Mouse (Mus musculus): ENCODE data around the gene Gpr152.

The Gpr152 gene

DNA sequence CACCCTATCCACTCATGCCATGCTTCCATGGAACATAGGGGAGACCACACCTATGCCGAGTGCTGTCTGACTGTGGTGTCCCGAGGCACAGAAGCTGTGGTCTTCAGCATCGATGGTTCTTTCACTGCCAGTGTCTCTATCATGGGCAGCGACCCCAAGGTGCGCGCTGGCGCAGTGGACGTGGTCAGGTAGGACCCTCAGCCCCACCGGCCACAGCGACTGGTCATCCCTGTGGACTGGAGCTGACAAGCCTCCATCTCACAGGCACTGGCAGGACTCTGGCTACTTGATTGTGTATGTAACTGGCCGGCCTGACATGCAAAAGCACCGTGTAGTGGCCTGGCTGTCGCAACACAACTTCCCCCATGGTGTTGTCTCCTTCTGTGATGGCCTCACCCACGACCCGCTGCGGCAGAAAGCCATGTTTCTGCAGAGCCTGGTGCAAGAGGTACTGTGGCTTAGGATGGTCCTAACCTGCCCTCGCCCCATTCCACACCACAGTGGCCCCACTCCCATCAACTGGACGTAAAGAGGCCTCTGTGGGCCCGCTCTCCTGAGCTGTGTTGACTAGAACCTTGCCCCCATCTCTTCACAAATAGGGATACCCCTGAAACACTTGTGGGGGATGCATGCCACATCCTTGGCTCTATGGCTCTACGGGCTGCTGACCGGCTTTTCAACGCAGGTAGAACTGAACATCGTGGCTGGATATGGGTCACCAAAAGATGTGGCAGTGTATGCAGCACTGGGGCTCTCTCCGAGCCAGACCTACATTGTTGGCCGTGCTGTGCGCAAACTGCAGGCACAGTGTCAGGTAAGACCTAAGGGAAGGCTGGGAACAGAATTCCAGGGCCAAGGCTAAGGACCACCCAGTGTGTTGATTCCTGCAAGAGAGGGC, 27.3 kb upstream of the Gpr152 start:
- DNase-seq (ENCODE audit: low read depth): no peak

DNA sequence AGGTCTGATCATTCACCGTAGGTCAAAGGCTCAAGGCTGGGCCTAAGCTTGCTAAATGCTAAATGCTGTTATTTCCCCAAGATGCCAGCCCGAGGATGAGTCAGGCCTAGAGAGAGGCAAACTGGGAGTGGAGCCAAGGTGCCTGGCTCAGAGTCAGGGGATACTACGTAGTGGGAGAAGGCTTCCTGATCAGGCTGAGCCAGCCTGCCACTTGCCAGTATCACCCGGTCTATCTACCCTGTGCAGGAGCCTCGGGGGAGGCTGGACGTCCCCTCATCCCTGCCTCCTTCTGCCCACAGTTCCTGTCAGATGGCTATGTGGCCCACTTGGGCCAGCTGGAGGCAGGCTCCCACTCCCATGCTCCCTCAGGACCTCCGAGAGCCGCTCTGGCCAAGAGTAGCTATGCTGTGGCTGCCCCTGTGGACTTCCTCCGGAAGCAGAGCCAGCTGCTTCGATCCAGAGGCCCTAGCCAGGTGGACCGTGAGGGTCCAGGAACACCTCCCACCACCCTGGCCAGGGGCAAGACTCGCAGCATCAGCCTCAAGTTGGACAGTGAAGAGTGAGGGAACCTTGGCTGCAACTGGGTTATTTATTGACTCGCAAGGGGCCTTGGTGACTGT, 26.3 kb upstream of the Gpr152 start:
- DNase-seq (ENCODE audit: low read depth): no peak

DNA sequence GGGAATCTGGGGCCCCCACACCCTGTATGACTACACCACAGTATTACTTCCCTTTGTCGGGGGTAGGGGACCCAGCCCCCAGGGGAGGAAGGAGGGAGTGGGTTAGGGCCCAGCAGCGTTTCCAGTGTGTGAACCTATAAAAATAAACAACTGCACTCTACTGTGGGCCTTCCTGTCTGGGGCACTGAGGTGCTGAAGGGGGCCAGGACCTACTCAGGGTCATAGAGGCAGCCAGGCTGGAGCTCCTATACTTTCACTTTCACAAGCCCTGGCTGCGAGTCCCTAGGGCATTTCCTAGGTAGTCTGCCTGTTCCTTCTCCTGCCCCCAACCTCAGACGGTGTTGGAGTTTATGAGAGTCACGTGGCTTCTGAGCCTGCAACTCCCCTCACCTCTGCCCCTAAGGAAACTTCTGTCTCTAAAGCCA, 25.8 kb upstream of the Gpr152 start:
- DNase-seq (ENCODE audit: low read depth): peak; percentile 81

DNA sequence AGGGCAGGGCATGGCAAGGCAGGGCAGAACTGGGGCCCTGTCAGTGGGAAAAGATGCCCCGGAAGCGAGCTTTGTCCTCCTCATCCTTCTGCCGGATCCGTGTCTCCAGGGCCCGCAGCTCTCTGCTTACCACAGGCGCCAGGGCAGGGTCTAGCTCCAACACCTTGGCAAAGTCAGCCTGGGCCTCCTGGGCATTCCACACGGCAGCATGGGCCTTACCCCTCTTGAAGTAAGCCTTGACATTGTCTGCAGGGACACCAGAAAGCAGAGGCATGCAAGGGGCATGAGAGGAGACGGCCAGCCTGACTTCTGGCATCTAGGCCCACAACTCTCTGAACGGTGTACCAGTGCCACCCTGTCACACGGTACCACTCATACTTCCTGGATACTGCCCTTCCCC, 25.0 kb upstream of the Gpr152 start:
- DNase-seq (ENCODE audit: low read depth): no peak

DNA sequence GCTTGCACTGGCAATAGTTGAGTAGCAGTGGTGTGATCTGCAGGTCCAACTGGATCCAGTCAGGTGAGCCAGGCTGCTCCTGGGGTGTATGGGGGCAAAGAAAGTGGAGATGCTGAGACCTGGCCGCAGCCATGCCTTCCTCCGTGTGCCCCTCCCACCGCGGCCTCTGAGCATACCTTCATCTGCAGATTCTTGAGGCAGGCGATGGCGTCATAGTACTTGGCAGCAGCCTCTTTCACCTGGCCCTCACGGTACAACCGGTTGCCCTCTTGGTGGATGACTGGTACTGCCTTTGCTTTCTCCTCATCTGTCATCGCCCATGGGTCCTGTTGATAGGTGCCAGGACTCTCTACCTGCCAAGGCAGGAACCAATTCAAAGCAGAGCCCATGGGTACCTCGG, 24.4 kb upstream of the Gpr152 start:
- DNase-seq (ENCODE audit: low read depth): no peak

DNA sequence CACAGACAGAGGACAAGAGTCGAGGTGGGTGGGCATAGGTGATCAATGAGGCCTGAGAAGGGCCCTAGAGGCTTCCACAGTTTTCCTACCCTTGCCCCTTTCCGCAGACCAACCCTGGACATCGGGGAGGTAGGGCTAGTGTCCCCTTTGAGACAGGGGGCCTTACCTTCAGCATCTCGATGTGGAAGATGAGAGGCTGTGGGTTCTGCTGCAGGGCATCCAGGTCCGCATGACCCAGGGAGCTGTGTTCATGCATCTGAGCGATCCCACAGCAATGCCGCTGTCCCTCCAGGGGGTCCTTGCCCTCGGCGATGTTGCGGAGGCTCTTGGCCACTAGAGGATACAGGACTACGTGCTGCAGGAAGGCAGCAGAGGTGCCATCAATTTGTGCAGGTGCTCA, 23.8 kb upstream of the Gpr152 start:
- no peak for DNase-seq (ENCODE audit: low read depth)

DNA sequence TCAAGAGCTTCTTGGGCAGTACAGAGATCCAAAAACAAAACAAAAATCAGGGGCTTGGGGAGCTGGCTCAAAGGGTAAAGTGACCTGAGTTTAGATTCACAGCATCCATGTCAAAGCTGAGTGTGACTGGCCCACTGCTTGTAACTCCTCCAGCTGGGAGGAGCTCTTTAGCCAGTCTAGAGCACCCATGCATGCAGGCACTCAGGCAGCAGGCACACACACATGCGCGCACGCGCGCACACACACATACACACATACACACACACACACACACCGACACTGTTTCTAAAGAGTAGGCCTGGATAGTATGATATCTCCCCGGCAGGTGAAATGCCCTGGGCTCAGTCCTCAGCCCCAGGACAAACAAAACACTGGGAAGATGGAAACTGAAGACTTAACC, 22.6 kb upstream of the Gpr152 start:
- DNase-seq (ENCODE audit: low read depth): no peak

DNA sequence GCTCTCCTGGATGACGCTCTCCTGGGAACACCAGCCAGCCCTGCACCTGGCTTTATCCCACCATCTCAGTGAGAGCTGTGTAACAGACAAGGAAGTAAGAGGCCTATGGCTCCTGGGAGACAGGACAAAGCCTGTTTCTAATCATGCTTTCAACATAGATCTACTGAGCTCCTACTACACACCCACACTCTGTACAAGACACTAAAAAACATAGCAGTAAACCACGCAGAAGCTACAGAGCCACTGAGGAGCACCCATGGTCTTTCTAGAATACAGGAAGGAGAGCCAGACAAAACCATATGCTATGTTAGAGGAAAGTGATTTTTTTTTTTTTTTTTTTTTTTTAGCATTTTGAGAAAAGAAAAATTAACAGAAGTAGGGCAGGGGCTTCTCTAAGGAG, 21.2 kb upstream of the Gpr152 start:
- DNase-seq (ENCODE audit: low read depth): peak; percentile 39

DNA sequence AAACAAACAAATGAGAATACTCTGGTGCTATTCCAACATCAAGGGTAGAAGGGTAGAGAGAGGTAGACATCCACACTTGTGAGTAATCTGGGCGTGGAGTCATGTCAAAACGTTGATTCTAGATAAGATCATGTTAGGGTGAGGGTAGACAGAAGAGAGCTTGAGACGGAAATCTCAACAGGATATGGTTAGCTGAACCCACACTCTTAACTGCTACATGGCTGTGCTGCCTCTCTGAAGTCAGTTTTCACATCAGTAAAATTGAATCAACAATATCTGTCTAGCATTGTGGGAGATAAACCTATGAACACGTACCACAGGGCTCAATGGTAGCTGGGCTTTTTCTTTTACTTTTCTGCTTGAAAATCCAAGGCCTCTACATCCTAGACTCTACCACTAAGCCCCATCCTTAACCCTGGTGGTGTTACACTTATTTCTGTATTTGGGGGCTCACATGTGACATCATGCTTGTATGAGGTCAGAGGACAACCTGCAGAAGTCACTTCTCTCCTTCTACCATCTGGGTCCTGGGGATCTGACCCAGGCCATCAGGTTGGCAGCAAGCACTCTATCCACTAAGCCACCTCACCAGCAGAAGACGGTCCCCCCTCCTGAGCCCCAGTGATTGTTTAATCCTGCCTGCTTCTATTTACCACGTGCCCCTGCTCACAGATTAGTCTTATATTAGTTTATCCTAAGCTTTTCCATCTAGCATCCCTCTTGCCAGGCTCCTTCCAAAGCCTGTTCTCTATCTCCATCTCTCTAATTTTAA, 19.7 kb upstream of the Gpr152 start:
- DNase-seq (ENCODE audit: low read depth): peak; percentile 94

DNA sequence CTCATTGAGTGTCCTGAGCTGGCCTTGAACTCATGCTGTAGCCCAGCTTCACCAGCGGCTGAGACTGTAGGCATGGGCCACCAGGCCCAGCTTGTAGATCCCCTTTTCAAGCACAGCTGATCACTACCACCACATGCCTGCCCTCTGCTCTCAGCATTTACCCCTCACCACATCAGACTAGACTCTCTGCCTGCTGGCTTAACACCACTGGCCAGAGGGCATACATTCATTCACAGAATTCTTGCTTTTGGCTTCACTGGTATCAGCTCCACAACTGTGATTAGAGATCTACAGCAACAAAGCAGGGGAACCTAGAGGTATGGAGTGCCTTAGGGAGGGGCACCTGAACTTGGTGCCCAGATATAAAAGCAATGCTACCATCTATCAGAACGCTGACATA, 19.1 kb upstream of the Gpr152 start:
- DNase-seq (ENCODE audit: low read depth): no peak

DNA sequence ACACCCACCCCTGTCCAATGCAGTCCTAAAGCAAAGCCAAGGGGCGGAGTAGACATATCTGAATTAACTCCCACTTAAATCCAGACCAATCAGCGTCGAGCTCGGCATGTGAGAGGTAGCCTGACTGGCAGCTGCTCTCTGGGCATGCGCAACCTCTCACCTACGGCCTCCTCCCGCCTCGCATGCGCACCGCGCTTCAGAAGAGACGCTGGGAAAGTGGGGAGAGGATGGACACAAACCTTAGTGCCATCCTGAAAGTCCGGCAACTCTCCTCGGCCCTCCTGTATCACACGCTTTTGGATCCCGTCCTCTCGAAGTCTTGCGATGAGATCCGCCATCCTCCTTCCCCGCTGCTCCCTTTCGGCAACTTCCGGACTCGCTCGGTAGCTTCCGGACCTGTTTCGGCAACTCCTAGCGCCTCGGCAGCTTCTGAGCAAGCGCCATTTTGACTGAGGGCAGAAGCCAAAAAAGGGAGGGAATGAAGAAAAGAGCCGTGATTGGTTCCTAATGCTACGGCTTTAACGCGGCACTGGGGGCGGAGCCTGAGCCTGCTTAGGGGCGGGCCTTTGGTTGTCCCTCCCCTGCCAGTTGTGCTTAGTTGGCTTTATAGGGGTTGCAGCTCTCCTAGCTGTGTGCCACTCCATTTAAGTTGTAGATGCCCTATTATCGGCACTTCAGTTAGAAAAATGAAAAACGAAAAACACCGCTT, 18.3 kb upstream of the Gpr152 start:
- DNase-seq (ENCODE audit: low read depth): peak; percentile 99

DNA sequence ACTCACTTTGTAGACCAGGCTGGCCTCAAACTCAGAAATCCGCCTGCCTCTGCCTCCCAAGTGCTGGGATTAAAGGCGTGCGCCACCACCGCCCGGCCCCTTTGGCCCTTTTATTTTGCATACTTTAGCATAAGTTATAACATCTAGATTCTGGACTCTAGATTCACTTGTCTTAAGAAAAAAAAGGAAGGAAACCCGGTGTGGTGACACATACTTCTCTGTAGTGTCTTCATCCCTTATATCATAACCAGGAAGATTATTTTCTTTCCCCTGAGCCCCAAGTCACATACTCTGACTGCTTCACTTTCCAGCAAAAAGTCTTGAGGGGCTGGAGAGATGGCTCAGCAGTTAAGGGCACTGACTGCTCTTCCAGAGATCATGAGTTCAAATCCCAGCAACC, 17.7 kb upstream of the Gpr152 start:
- peak; percentile 57 for DNase-seq (ENCODE audit: low read depth)

DNA sequence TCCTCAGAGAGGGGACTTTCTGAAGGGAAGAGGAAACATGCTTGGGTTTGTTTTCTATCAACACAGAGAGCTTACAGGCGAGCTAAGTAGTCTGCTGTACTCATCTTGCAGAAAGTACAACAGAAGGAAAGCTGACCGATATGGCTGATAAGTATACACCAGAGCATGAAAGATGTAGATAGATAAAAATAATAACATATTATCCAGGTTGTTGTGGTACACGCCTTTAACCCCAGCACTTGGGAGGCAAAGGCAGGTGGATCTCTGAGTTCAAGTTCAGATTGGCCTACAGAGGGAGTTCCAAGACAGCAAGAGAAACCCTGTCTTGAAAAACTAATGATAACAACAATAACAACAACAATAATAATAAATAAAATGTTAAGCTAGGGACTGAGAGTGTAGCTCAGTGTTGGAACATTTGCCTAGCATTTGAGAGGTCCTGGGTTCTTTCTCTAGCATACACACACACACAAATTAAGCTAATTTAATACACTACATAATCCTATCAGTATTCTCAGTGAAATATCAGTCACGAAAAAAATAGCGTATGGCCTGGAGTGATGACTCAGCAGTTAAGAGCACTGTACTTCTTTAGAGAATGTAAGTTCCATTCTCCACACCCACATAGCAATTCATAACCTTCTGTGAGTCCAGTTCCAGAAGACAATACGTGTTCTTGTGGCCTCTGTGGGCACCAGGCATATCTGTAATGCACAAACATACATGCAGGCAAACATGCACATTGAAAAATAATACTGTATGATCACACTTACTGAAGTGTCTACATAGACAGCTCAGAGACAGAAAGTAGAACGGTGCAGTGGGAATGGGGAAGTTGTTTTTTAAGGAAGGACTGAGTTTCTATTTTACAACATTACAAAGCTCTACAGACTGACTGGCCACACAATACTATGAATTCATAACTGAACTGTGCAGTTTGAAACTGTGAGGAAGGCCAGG, 16.9 kb upstream of the Gpr152 start:
- peak; percentile 52 for DNase-seq (ENCODE audit: low read depth)

DNA sequence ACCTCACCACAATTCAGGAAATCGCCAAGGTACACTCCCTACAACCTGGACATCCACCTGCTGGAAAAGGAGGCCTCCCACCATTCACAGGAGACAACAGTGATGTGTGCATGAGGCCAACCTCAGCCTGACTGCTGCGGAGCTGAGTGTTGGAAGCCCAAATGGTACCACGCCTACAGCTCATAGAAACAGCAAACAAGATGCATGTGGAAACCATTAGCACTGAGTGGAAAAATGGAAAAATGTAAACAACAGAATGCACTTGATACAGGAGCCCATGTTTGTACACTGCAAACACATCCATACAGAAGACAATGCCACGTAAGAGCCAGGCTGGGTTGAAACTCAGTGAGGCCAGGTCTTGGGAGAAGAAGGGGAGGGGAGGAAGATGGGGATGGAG, 15.2 kb upstream of the Gpr152 start:
- DNase-seq (ENCODE audit: low read depth): no peak

DNA sequence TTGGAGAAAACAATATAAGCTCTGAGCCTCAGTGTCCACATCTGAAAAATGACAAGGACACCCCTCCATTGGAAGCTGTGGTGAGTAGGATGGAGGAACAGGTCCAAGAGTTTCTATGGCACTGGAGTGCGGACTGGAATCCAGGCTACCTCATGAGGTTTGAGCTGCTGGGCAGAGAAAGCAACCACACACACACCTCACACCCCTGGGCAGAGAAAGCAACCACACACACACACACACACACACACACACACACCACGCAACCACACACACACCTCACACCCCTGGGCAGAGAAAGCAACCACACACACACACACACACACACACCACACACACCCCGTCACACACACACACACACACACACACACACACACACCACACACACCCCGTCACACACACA, 14.3 kb upstream of the Gpr152 start:
- peak; percentile 53 for DNase-seq (ENCODE audit: low read depth)

DNA sequence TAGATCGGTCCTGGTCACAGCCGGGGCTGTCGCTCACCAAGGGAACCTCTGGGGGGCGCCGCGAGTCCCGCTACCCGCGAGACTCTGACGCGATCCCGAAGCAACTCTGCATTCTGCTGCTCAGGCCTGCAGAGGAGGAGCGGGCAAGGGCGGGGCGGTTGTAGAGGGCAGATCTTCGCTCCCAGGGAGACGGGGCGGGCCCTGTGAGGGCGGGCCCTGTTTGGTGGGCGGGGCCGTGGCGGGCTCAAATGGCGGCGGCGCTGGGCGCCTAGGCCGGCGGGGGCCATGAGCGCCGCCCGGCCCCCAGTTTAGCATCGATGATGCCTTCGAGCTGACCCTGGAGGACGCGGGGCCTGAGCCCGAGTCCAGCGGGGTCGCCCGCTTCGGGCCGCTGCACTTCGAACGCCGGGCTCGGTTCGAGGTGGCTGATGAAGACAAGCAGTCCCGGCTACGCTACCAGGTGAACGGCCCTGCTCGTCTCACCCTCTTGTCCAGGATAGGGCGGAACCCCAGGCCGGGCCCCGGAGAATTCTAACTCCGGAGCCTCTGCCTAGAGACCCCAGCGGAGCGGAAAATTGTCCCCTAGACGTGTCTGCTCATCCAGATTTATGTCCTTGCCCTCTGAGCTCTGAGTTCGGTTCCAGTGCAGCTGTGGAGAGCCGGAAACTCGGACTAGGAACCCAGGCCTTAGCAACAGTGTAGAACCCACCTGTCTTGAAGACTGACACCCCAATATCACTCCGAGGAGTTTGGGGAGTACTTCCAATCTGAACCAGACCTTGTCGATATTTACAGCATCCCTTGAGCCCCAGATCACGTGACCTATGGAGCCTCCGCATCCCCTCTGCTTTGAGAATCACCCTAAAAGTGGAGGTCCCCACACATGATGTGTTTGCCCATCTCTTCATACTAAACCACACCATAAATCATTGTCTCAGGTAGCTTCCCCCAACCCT, 13.6 kb upstream of the Gpr152 start, which contains the start of gene Aip:
Gene Aip, minus strand, starts transcription at position 118 of the 956 bp plus-strand sequence.
- DNase-seq (ENCODE audit: low read depth): peak; percentile 98

DNA sequence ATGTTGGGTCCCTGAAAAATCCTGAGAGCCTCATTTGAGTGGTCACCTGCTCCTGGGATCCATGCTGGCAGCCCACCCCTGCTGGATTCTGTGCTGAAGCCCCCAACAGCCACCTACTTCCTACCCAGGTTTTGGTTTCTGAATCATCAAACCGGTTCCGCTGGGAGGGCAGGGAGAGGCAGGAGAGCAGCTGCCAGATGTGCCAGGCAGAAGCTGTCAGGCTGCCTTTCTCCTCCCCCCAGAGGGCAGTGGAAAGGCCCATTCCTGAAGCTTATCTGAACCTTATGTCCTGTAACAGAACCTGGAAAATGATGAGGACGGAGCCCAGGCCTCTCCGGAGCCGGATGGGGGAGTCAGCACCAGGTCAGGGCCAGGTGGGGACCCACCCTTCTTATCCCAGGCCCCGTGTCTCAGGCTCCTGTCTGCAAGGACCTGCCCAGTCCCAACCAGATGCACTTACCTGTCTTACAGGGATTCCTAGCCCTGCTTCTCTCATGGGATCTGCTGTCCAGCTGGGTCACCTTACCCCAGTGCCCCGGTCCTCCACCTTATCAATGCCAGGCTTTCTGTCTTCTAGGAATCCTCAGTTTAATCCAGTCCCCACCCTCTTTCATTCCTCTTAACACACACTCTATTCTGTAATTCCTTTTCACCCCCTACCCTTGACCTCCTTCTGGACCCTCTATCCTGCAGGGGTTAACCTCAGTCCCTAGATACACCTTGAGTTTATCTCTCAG, 12.7 kb upstream of the Gpr152 start:
- peak; percentile 53 for DNase-seq (ENCODE audit: low read depth)

DNA sequence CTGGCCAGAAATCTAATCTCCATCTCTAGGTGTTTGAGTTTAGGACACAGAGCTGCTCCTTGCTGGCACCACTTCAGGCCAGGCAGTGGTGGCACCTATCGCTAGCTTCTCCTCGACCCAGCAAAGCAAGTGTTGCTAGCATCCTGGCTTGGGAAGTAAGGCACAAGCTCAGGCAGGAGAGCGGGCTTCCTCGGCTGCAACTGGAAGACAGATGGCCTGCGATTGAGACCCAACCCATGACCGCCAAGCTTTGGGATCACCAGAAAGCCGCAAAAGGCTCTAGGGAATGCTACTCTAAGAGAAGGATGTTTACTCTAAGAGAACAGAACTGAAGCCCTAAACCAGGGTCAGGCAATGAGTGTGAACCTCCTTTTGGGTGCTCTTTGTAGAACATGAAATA, 10.1 kb upstream of the Gpr152 start:
- DNase-seq (ENCODE audit: low read depth): no peak

DNA sequence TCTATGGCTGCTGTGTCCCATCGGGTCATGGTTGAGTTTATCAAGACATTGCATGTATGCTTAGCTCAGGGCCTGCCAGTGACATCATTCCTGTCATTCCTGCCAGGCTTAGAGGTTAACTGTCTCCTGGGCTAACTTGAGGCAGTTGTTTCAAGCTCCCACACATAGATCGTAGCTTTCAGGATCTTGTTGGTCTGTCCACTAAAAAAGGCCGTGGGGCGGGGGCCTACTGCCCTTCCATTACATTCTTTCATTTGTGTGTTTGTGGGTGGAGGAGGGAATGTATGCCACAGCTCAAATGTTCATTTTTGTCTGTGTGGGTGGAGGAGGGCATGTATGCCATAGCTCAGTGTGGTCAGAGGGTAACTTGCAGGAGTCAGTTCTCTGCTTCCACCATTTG, 9.5 kb upstream of the Gpr152 start:
- no peak for DNase-seq (ENCODE audit: low read depth)

Measured in induced T-regulatory cell, adult 2 months (primary cell).